Mouse (Mus musculus) embryonic facial prominence, embryonic 10.5 days (tissue): ENCODE measurements around the gene Arpc5. TPM values are rescaled to one million over a fixed set of nuclear protein-coding genes. Genes with fewer than 3 reads are reported as not detected.
"Not testable (repeated sequence)": the region's sequence is repeated elsewhere in the genome, so short reads cannot be mapped to it uniquely, and the experiment has no call there.

Experiments used
- DNase-seq: peaks from one replicate; pipeline ENCODE4 v3.0.0-alpha.2; 2017; ENCODE audit warnings: low spot score
- H3K27ac ChIP-seq: fragments of 300-500 bp; sonication (generic); replicated peaks from 2 replicates; pipeline ENCODE4 v1.5.1; 2016; ENCODE audit warnings: mild to moderate bottlenecking
- H3K27me3 ChIP-seq: fragments of 300-500 bp; sonication (generic); replicated peaks from 2 replicates; pipeline ENCODE4 v1.6.1; 2016; ENCODE audit warnings: low read depth, mild to moderate bottlenecking; ENCODE audit not compliant: poor library complexity, severe bottlenecking
- H3K36me3 ChIP-seq: fragments of 300-500 bp; sonication (generic); replicated peaks from 2 replicates; pipeline ENCODE4 v1.6.1; 2016; ENCODE audit warnings: mild to moderate bottlenecking, moderate library complexity
- H3K4me1 ChIP-seq: fragments of 300-500 bp; sonication (generic); 2 replicates; pipeline ENCODE4 v1.6.1; 2016
- H3K4me3 ChIP-seq: fragments of 300-500 bp; sonication (generic); 2 replicates; pipeline ENCODE4 v1.5.1; 2016; ENCODE audit warnings: mild to moderate bottlenecking, moderate library complexity
- H3K9me3 ChIP-seq: fragments of 300-500 bp; sonication (generic); 2 replicates; pipeline ENCODE4 v1.6.1; 2016; ENCODE audit warnings: mild to moderate bottlenecking
- WGBS: fragments of 180-500 bp; shearing (Covaris S2); methylation state at CpG from one replicate; pipeline ENCODE4 v1.1.7; 2016; 5-methylcytosine and 5-hydroxymethylcytosine counted together
- polyA plus RNA-seq: library from polyadenylated mRNA; unstranded; fragments of >200 nt; fragmentation: Nextera tagmentation; extraction: Ambion mirVana; gene quantifications from 2 replicates; pipeline ENCODE4 v1.2.1, GENCODE M21; 2016

The Arpc5 gene
- polyA plus RNA-seq, 1 experiment from 2014 or later, result 198 TPM

GRCm38 (mm10) chr1:152749276-152749675, 17.1 kb upstream of the Arpc5 start:
- Histone ChIP-seq H3K4me3 (no peak overlapping the region), H3K9me3 (no peaks in the 10 kb centered on the region), H3K4me1 (peaks cover 2% of the 10 kb centered on the region; the same call in 1 of the 2 replicates), H3K27ac (no peak overlapping the region), H3K27me3 (no peaks in the 10 kb centered on the region), H3K36me3 (no peaks in the 10 kb centered on the region)
- DNase-seq, result no peak
- WGBS, result 71% methylated on average over 9 of the region's 9 CpGs

- no peak for DNase-seq
- no peak within 1 kb of the TSS for H3K27ac ChIP-seq
Observed at GRCm38 (mm10) chr1:152750312-152750965, 15.9 kb upstream of the Arpc5 start, which contains the start of gene Apobec4. TSS of gene Apobec4 (plus strand) at chr1:152750551.

DNA sequence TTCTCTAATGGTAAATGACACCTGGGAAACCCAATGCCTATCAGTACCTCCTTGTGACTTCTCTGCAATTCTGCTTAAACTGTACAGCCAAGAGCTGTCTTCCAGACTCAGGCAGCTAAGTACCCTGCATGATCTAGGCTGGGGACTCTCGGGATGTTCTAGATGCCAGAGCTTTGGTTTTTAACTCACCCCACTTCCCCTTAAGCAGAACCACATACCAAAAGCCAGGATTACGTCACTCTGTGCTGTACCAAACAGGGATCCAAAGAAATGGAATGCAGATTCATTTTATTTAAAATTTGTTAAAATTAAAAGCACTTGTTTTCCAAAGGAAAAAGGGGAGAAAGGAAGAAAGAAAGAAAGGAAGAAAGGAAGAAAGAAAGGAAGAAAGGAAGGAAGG, 4.6 kb upstream of the Arpc5 start:
- no peak for DNase-seq
- Histone ChIP-seq H3K27me3 (peaks cover 21% of the 10 kb centered on the region), H3K4me3 (no peak overlapping the region), H3K4me1 (peaks cover 10% of the 10 kb centered on the region), H3K9me3 (no peaks in the 10 kb centered on the region), H3K27ac (no peak overlapping the region), H3K36me3 (no peaks in the 10 kb centered on the region)
- 81% methylated on average over 2 of the region's 2 CpGs for WGBS

More at GRCm38 (mm10) chr1:152750312-152750965, 15.9 kb upstream of the Arpc5 start, which contains the start of gene Apobec4:
- no peaks in the 10 kb centered on the region for H3K9me3 ChIP-seq
- no peaks in the 10 kb centered on the region for H3K27me3 ChIP-seq
- WGBS, result 70% methylated on average over 13 of the region's 13 CpGs
- H3K4me1 ChIP-seq, result peaks cover 2% of the 10 kb centered on the region; the same call in 1 of the 2 replicates
- no peak within 1 kb of the TSS for H3K4me3 ChIP-seq
- no peaks in the 10 kb centered on the region for H3K36me3 ChIP-seq

- H3K27me3 ChIP-seq, result peaks cover 21% of the 10 kb centered on the region
Observed at GRCm38 (mm10) chr1:152766804-152767748, 734 bp downstream of the Arpc5 start.

GRCm38 (mm10) chr1:152767749-152768488, 1.6 kb downstream of the Arpc5 start:
- WGBS, result 9% methylated on average over 5 of the region's 5 CpGs
- H3K4me3 ChIP-seq, result peak overlapping the region; percentile 93
- H3K27ac ChIP-seq, result no peak overlapping the region

More at GRCm38 (mm10) chr1:152766804-152767748, 734 bp downstream of the Arpc5 start:
- Histone ChIP-seq H3K9me3 (no peaks in the 10 kb centered on the region), H3K4me1 (peaks cover 12% of the 10 kb centered on the region), H3K27ac (peak overlapping the region; percentile 90), H3K4me3 (peak overlapping the region; percentile 93), H3K36me3 (peaks cover 31% of the 10 kb centered on the region)
- WGBS, result 1% methylated on average over 60 of the region's 60 CpGs
- peak; percentile 52 for DNase-seq

DNA sequence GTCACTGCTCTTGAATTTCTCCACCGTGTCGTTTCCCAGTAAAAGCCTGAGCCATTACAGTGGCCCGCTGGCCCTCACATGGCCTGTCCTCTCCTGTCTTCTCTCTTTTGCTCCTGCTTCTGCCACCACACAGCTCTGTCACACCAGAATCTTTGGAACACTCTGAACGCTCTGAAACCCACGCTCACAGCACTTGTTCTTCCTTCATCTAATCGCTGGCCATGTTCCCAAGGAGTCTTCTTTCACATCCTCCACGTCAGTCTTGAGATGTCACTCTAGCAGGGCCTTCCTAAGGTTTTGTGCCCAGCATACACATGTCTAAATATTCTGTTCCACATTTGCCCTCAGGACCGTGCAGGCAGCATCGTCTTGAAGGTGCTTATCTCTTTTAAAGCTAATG, 4.7 kb downstream of the Arpc5 start:
- Histone ChIP-seq H3K9me3 (no peaks in the 10 kb centered on the region), H3K36me3 (peaks cover 71% of the 10 kb centered on the region), H3K4me3 (no peak overlapping the region), H3K27me3 (no peaks in the 10 kb centered on the region), H3K4me1 (peaks cover 3% of the 10 kb centered on the region; the same call in 1 of the 2 replicates), H3K27ac (no peak overlapping the region)
- DNase-seq, result no peak
- WGBS, result 86% methylated on average over 9 of the region's 9 CpGs

More at GRCm38 (mm10) chr1:152767749-152768488, 1.6 kb downstream of the Arpc5 start:
- peak; percentile 86 for DNase-seq
- Histone ChIP-seq H3K4me1 (peaks cover 12% of the 10 kb centered on the region), H3K27me3 (peaks cover 21% of the 10 kb centered on the region), H3K36me3 (peaks cover 40% of the 10 kb centered on the region), H3K9me3 (no peaks in the 10 kb centered on the region)

DNA sequence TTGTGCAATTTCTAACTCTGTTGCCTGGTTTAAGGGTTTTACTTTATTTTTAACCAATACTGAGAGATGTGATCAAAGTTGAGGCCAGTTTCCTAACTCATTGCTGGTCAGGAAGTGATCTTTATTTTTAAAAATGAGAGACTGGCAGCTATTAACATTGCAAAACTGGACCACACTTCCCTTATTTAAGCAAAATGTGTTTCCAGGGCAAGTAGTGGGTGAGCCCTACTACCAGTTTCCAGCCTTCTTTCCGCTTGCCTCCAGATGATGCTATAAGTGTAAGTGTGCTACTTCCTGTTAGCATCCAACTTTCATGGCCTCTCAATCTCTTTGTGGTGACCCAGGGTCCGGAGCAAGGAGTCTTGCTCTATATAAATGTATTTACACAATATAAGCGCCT, 8.3 kb downstream of the Arpc5 start:
- not testable (repeated sequence) for H3K27me3 ChIP-seq, H3K27ac ChIP-seq, DNase-seq, H3K4me1 ChIP-seq, H3K9me3 ChIP-seq, H3K4me3 ChIP-seq
- peaks cover 68% of the 10 kb centered on the region for H3K36me3 ChIP-seq
- 94% methylated on average over 3 of the region's 3 CpGs for WGBS

GRCm38 (mm10) chr1:152779071-152779737, 12.9 kb downstream of the Arpc5 start:
- no peak overlapping the region for H3K4me3 ChIP-seq
- DNase-seq, result peak; percentile 72
- no peaks in the 10 kb centered on the region for H3K9me3 ChIP-seq
- H3K27ac ChIP-seq, result no peak overlapping the region
- 38% methylated on average over 10 of the region's 10 CpGs for WGBS
- no peaks in the 10 kb centered on the region for H3K27me3 ChIP-seq
- H3K4me1 ChIP-seq, result no peaks in the 10 kb centered on the region
- H3K36me3 ChIP-seq, result peaks cover 25% of the 10 kb centered on the region

- Histone ChIP-seq H3K27ac (no peak overlapping the region), H3K27me3 (no peaks in the 10 kb centered on the region), H3K4me1 (peaks cover 13% of the 10 kb centered on the region), H3K36me3 (no peaks in the 10 kb centered on the region), H3K4me3 (no peak overlapping the region), H3K9me3 (no peaks in the 10 kb centered on the region)
- no peak for DNase-seq
- 96% methylated on average over 8 of the region's 8 CpGs for WGBS
Observed at GRCm38 (mm10) chr1:152784620-152785019, 18.3 kb downstream of the Arpc5 start.

DNA sequence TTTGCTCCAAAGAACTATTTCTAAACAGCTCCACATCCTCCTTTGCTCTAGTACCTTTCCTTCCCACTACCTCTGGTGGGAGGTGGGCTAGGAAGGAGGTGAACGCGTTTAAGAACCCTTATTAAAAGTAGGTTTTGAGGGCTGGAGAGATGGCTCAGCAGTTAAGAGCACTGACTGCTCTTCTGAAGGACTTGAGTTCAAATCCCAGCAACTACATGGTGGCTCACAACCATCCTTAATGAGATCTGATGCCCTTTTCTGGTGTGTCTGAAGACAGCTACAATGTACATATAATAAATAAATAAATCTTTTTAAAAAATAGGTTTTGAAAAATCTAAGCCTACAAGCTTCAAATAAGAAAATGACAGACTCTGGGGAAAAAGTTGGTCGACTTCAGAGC, 19.1 kb downstream of the Arpc5 start:
- H3K27ac ChIP-seq, H3K9me3 ChIP-seq, H3K36me3 ChIP-seq, H3K4me3 ChIP-seq, H3K27me3 ChIP-seq, DNase-seq: not testable (repeated sequence)
- 85% methylated on average over 3 of the region's 3 CpGs for WGBS
- peaks cover 16% of the 10 kb centered on the region for H3K4me1 ChIP-seq

GRCm38 (mm10) chr1:152786953-152787352, 20.6 kb downstream of the Arpc5 start:
- Histone ChIP-seq H3K4me1 (peaks cover 28% of the 10 kb centered on the region), H3K4me3 (no peak overlapping the region), H3K27me3 (no peaks in the 10 kb centered on the region), H3K9me3 (no peaks in the 10 kb centered on the region), H3K27ac (no peak overlapping the region), H3K36me3 (no peaks in the 10 kb centered on the region)
- WGBS, result 89% methylated on average over 4 of the region's 4 CpGs
- DNase-seq, result no peak
